Mouse (Mus musculus): ENCODE data around the gene Gstt2. TPM values are rescaled to one million over a fixed set of nuclear protein-coding genes. Genes with fewer than 3 reads are reported as not detected.
"Not testable (repeated sequence)": the region's sequence is repeated elsewhere in the genome, so short reads cannot be mapped to it uniquely, and the experiment has no call there.

Gstt2 gene
- 115 and 146 TPM in 2 replicates for polyA plus RNA-seq (2012; rRNA removed)

- peak; percentile 88 for DNase-seq (ENCODE audit: low read depth, low spot score)
- under 1% methylated on average over 21 of the region's 21 CpGs for WGBS
Measured at GRCm38 (mm10) chr10:75837248-75837759, at the start of gene Gstt2. Gene Gstt2, minus strand, starts transcription at chr10:75837424.

GRCm38 (mm10) chr10:75884742-75885141 is 47.5 kb upstream of the Gstt2 start:
- 96% methylated on average over 8 of the region's 8 CpGs for WGBS

GRCm38 (mm10) chr10:75883232-75883552 is 46.0 kb upstream of the Gstt2 start:
- peak; percentile 37 for DNase-seq (ENCODE audit: low read depth, low spot score)
- WGBS = under 1% methylated on average over 10 of the region's 10 CpGs

More at GRCm38 (mm10) chr10:75884742-75885141, 47.5 kb upstream of the Gstt2 start:
- DNase-seq (ENCODE audit: low read depth, low spot score) = no peak

GRCm38 (mm10) chr10:75882433-75883231 is 45.4 kb upstream of the Gstt2 start:
- no peak for DNase-seq (ENCODE audit: low read depth, low spot score)
- WGBS = 17% methylated on average over 15 of the region's 15 CpGs

DNA sequence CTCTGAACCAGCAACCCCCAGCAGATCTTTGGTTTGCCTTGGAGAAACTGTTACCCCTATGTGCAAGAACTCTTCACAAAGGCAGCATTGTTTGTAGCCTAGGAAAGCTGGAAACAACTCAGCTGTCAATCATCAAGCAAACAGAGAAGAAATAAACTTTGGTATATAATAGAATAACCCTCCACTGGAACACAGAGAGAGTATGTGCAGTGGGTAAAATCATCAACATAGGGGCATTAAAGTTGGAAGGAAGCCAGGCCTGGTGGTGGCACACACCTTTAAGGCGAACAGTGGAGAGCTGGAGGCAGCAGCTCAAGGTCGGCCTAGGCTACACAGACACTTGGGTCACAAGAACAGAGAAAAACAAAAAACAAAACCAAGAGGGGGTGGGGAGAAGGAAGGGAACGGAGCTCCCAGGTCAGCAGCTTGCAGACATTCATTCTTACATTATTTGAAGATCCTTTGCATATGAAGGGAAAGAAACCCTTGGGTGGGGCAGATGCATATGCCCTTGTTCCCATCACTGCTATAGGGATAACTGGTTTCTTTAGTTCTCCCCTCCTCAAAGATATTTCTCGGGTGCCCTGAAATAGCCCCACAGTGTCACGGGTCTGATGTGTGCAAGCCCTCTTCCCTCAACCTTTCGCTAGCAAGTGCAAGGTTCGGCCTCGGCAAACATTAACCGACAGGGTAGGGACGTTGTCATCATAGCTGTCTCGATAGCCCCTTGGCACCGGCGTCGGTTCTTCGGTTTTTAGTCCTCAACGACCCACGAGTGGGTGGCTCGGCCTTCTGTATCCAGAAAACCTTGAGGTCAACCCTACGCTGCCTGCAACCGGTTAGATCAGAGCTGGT is 44.6 kb upstream of the Gstt2 start:
- 20% methylated on average over 20 of the region's 20 CpGs for WGBS
- DNase-seq (ENCODE audit: low read depth, low spot score) = no peak

GRCm38 (mm10) chr10:75880771-75881577 is 43.8 kb upstream of the Gstt2 start:
- DNase-seq (ENCODE audit: low read depth, low spot score) = no peak
- WGBS = 22% methylated on average over 6 of the region's 6 CpGs

- DNase-seq (ENCODE audit: low read depth, low spot score) = no peak
- 92% methylated on average over 10 of the region's 10 CpGs for WGBS
Measured at GRCm38 (mm10) chr10:75880351-75880750, 43.1 kb upstream of the Gstt2 start.

DNA sequence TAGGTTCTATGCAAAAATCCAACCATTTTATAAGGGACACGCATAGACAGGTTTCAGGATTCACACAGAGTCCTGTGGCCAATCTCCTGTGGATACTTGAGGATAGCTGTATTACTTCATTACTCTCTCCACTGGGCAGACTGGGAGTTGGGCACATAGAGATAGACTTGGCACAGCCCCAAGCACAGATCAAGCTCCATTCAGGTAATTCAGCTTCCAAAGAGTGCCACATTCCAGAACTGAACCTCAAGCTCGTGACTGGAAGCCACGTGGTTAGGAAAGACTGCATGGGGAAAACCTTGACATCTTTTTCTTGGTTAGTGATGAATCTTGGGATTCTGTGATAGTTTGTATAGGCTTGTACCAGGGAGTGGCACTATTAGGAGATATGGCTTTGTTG is 41.6 kb upstream of the Gstt2 start:
- WGBS = 61% methylated on average over 3 of the region's 3 CpGs
- DNase-seq (ENCODE audit: low read depth, low spot score) = no peak

- WGBS = 43% methylated on average over 10 of the region's 10 CpGs
- DNase-seq (ENCODE audit: low read depth, low spot score) = no peak
Measured at GRCm38 (mm10) chr10:75873543-75874170, 36.4 kb upstream of the Gstt2 start.

DNA sequence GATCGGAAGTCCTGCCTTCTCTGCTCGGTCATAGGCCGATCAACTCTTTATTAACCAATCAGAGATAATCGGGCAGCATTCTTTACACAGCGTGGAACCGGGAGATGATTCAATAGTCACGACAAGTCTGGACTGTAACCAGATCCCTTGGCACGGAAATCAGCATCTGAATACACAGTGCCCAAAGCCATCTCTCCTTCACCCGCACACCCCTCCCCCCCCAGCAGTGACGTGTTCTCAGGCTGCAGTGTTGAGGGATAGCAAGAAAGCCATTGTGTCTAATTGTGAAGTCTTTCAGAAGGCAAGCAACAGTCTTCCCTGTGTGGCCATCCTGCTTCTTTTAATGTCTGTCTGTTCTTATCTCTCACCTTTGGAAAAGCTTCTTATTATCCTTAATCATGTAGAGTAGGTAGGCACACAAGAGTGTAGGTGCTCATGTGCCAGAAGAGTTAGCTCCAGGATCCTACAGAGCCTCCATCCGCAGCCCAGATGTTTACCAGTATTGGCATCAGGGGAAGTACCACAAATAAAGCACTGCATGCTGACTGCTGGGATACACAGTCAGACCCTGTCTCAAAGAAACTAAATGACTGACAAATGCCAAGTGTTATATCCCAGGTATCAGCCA is 35.8 kb upstream of the Gstt2 start:
- no peak for DNase-seq (ENCODE audit: low read depth, low spot score)
- 13% methylated on average over 11 of the region's 11 CpGs for WGBS

- 55% methylated on average over 10 of the region's 10 CpGs for WGBS
- DNase-seq (ENCODE audit: low read depth, low spot score) = no peak
Measured at GRCm38 (mm10) chr10:75872025-75872914, 35.0 kb upstream of the Gstt2 start.

GRCm38 (mm10) chr10:75861587-75861986 is 24.4 kb upstream of the Gstt2 start:
- WGBS = 87% methylated on average over 5 of the region's 5 CpGs
- no peak for DNase-seq (ENCODE audit: low read depth, low spot score)

DNA sequence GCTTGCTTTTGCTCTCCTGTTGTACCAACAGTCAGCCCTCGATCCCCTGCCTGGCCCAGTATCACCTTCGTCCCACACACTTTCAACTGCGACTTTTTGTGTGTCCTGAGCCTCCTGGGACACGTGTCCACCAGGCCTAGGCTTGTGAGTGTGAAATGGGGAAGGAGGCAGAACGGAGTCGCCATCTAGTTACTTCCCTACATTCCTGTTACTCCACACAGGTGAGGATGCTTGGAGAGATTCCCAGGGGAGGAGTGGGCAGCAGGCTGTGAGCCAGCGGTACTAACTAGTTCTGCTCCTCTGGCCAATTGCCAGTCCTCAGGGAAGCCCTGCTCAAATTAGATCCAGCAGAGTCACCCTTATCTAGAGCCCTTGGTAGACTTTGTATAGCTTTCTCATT is 23.5 kb upstream of the Gstt2 start:
- 54% methylated on average over 7 of the region's 7 CpGs for whole genome bisulfite sequencing
- no peak for DNase-seq (ENCODE audit: low read depth, low spot score)

DNA sequence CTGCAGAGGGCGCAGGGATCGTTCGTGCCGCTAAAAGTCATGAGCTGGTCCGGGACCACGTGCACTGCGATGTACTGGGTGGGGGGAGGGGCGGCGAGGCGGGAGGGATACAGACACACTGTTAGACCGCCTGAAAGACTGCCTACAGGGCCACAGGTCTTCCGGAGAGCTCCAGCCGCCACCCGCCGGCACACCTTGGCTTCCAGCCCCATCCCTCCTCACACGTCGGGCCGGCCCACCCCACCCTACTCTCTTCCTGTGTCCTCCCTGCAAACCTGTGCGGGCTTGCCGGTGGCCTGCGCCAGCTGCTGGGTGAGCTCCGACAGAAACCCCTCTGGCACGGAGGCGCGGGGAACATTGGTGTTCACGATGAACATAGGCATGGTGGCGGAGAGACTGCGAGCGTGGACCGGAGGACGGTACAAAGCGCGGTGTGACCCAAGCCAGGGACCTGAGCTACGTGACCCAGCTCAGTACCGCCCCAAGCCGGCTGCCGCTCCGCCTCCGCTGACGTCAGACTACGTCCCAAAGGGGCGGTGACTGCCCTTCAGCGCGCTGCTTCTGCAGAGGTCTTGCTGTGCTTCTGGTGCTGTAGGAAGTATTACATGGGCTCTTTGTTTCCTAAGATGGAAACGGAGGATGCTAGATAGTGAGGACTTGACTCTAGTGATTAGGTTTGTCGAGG is 22.7 kb upstream of the Gstt2 start, which contains the start of gene Mif:
Mif (minus strand) TSS at position 455 of the 685 bp plus-strand sequence.
- WGBS = under 1% methylated on average over 46 of the region's 46 CpGs
- not testable (repeated sequence) for DNase-seq (ENCODE audit: low read depth, low spot score)

DNA sequence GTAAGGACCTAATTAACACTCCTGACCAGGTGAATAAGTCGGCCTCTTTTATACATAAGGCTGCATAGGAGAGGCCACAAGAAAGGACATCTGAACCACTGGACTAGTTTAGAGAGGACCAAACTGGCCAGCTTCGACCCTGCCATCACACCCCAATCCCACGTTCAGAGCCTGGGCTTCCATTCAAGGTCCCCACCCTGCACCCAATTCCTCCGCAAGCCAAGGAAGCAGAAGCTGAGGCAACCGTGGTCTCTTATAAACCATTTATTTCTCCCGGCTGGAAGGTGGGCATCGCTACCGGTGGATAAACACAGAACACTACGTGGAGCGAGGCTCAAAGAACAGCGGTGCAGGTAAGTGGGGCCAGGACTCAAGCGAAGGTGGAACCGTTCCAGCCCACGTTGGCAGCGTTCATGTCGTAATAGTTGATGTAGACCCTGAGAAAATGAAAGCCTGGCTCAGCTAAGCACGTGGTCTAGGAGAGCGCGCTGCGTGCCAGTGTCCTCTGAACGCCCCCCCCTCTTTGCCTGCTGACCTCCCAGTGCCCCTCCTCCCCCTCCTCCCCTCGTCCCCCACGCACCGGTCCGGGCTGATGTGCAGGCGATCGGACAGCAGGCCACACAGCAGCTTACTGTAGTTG is 22.0 kb upstream of the Gstt2 start:
- 3% methylated on average over 27 of the region's 27 CpGs for WGBS
- DNase-seq (ENCODE audit: low read depth, low spot score) = no peak

DNA sequence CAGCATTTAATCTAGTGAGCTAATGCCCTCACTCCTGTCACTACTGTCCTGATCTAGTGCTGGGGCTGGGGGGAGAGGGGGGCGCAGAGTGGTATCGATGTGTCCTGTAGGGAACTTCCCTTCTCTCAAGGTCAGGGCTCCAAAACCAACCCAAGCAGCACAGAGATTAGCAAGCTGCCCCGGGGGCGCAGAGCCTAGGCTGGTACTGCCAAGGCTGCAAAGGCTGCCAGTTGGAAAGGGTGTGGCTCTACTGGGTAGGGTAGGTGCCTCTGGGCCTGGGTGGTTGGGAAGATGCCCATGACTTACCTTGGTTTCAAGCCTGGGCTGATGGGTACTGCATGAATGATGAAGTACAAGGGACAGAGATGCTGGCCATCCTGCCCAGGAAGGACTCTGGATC is 20.4 kb upstream of the Gstt2 start:
- 59% methylated on average over 4 of the region's 4 CpGs for WGBS
- no peak for DNase-seq (ENCODE audit: low read depth, low spot score)

DNA sequence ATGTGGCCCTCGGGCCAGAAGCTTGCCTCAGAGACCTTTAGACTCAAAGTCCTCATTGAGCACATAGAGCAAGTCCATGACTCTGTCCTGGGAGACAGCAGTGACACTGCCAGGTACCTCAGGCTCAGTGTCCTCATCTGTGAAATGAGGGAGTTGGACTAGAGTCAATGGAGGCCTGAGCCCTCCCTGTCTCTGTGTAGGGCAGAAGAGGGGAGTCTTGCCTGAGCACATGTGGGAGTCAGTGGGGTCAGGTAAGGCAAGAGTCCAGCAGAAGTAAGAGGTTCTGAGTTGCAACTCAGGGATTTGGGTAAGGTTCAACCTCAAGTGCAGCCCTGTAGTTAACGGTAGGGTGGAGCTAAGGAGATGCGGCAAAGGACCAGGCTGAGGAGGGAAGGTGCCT is 19.8 kb upstream of the Gstt2 start:
- no peak for DNase-seq (ENCODE audit: low read depth, low spot score)
- 73% methylated on average over 3 of the region's 3 CpGs for WGBS

Measured in large intestine, adult 2 months (tissue).